Mouse (Mus musculus) hindbrain, embryonic 11.5 days (tissue): ENCODE data around the gene Mill2. TPM values are rescaled to one million over a fixed set of nuclear protein-coding genes. Genes with fewer than 3 reads are reported as not detected.

Experiments
- ATAC-seq: fragments of 200-750 bp; cut with Nextera tagmentation; 2 replicates; pipeline ENCODE4 v1.8.0; 2017; ENCODE audit warnings: mild to moderate bottlenecking, moderate TSS enrichment, moderate library complexity; ENCODE audit not compliant: low FRiP score
- DNase-seq: peaks from one replicate; pipeline ENCODE4 v3.0.0-alpha.2; 2015; ENCODE audit warnings: low spot score
- H3K27ac ChIP-seq: fragments of 300-500 bp; sonication (generic); 2 replicates; pipeline ENCODE4 v1.5.1; 2014; ENCODE audit warnings: mild to moderate bottlenecking, low read depth, low read length
- H3K27me3 ChIP-seq: fragments of 300-500 bp; sonication (generic); 2 replicates; pipeline ENCODE4 v1.6.1; 2014; ENCODE audit warnings: mild to moderate bottlenecking, low read length, moderate library complexity, mixed read lengths; ENCODE audit not compliant: control insufficient read depth, insufficient read depth
- H3K36me3 ChIP-seq: fragments of 300-500 bp; sonication (generic); 2 replicates; pipeline ENCODE4 v1.6.1; 2014; ENCODE audit warnings: mild to moderate bottlenecking, low read length, moderate library complexity, mixed read lengths; ENCODE audit not compliant: control insufficient read depth, insufficient read depth
- H3K4me1 ChIP-seq: fragments of 300-500 bp; sonication (generic); replicated peaks from 2 replicates; pipeline ENCODE4 v1.6.1; 2014; ENCODE audit warnings: low read length, mixed read lengths; ENCODE audit not compliant: control insufficient read depth, insufficient read depth
- H3K4me2 ChIP-seq: fragments of 300-500 bp; sonication (generic); replicated peaks from 2 replicates; pipeline ENCODE4 v1.6.1; 2014; ENCODE audit warnings: mild to moderate bottlenecking, low read depth, low read length
- H3K4me3 ChIP-seq: fragments of 300-500 bp; sonication (generic); 2 replicates; pipeline ENCODE4 v1.5.1; 2014; ENCODE audit warnings: low read depth, low read length
- H3K9ac ChIP-seq: fragments of 300-500 bp; sonication (generic); 2 replicates; pipeline ENCODE4 v1.6.1; 2014; ENCODE audit warnings: low read depth, low read length
- H3K9me3 ChIP-seq: fragments of 300-500 bp; sonication (generic); 2 replicates; pipeline ENCODE4 v1.6.1; 2016; ENCODE audit warnings: low read length; ENCODE audit not compliant: control insufficient read depth
- WGBS: fragments of 180-500 bp; shearing (Covaris S2); extraction: QIAGEN DNeasy Blood & Tissue Kit; methylation state at CpG from one replicate; pipeline ENCODE4 v1.1.7; 2014; 5-methylcytosine and 5-hydroxymethylcytosine counted together
- polyA plus RNA-seq: library from polyadenylated mRNA; unstranded; fragments of >200 nt; fragmentation: Nextera tagmentation; extraction: Ambion mirVana; gene quantifications from 2 replicates; pipeline ENCODE4 v1.2.1, GENCODE M21; 2014

Mill2 gene
- polyA plus RNA-seq, 1 experiment from 2014 or later: 0.48 TPM

- H3K4me1 ChIP-seq: 0 out of 2 replicates have a peak, but pooled peaks cover 5% of the 10 kb centered on the region
- no peak overlapping the region for H3K4me2 ChIP-seq
- no peaks in the 10 kb centered on the region for H3K27me3 ChIP-seq
- H3K27ac ChIP-seq: no peak overlapping the region
- no peak overlapping the region for H3K9ac ChIP-seq
- H3K36me3 ChIP-seq: no peaks in the 10 kb centered on the region
- no peak overlapping the region for H3K4me3 ChIP-seq
- no peaks in the 10 kb centered on the region for H3K9me3 ChIP-seq
- no peak for ATAC-seq
- no peak for DNase-seq
- 86% methylated on average over 3 of the region's 3 CpGs for WGBS
These were observed 65.2 kb downstream of the Mill2 start for GRCm38 (mm10) chr7:18904971-18905370.

GRCm38 (mm10) chr7:18909797-18910196 is 70.0 kb downstream of the Mill2 start:
- peak; percentile 28 for ATAC-seq

GRCm38 (mm10) chr7:18910241-18910831 is 70.6 kb downstream of the Mill2 start, which contains the start of gene Ccdc61:
Gene Ccdc61, minus strand, starts transcription at chr7:18910415.
- Histone ChIP-seq H3K27ac (0 out of 2 replicates have a peak within 1 kb of the TSS, but pooled peaks have one; percentile 7), H3K4me3 (peak within 1 kb of the TSS; percentile 82), H3K4me2 (peak within 1 kb of the TSS; percentile 60), H3K9me3 (no peaks in the 10 kb centered on the region), H3K9ac (peak within 1 kb of the TSS; percentile 59), H3K4me1 (0 out of 2 replicates have a peak, but pooled peaks cover 5% of the 10 kb centered on the region), H3K36me3 (no peaks in the 10 kb centered on the region), H3K27me3 (no peaks in the 10 kb centered on the region)
- peak; percentile 99 for ATAC-seq
- WGBS: 0% methylated on average over 33 of the region's 33 CpGs
- peak; percentile 97 for DNase-seq

More at GRCm38 (mm10) chr7:18909797-18910196, 70.0 kb downstream of the Mill2 start:
- no peak for DNase-seq
- H3K27me3 ChIP-seq: no peaks in the 10 kb centered on the region
- H3K27ac ChIP-seq: no peak overlapping the region
- H3K4me1 ChIP-seq: 0 out of 2 replicates have a peak, but pooled peaks cover 5% of the 10 kb centered on the region
- WGBS: 10% methylated on average over 17 of the region's 17 CpGs
- H3K4me3 ChIP-seq: peak overlapping the region; percentile 82
- no peaks in the 10 kb centered on the region for H3K36me3 ChIP-seq
- peak overlapping the region; percentile 60 for H3K4me2 ChIP-seq
- peak overlapping the region; percentile 59 for H3K9ac ChIP-seq
- H3K9me3 ChIP-seq: no peaks in the 10 kb centered on the region

Other genes with a start within 250 kb of the Mill2 start
- gene Psg23, start 223.5 kb upstream of the Mill2 start, polyA plus RNA-seq: not detected in 2 replicates
- gene Psg21, start 183.2 kb upstream of the Mill2 start, polyA plus RNA-seq: not detected in 2 replicates
- gene Psg20, start 153.8 kb upstream of the Mill2 start, polyA plus RNA-seq: not detected in 2 replicates
- gene Psg22, start 121.9 kb upstream of the Mill2 start, polyA plus RNA-seq: not detected in 2 replicates
- not detected in 2 replicates for gene Psg19, start 41.4 kb upstream of the Mill2 start, polyA plus RNA-seq
- gene Psg17, start 18.4 kb upstream of the Mill2 start, polyA plus RNA-seq: not detected in 2 replicates
- gene Pglyrp1, start 31.4 kb downstream of the Mill2 start, polyA plus RNA-seq: 2.8 and 2.9 TPM in 2 replicates
- gene Ccdc61, start 70.4 kb downstream of the Mill2 start, polyA plus RNA-seq: 22.9 and 27.3 TPM in 2 replicates
- gene Nova2, start 85.9 kb downstream of the Mill2 start, polyA plus RNA-seq: 12.7 and 18.0 TPM in 2 replicates
- 0.46 TPM in 1 of 2 replicates, not detected in the other for gene Nanos2, start 147.4 kb downstream of the Mill2 start, polyA plus RNA-seq
- gene Mypop, start 151.3 kb downstream of the Mill2 start, polyA plus RNA-seq: 4.6 TPM in 2 replicates
- gene Irf2bp1, start 164.1 kb downstream of the Mill2 start, polyA plus RNA-seq: 25.2 and 26.0 TPM in 2 replicates
- not detected in 2 replicates for gene Foxa3, start 183.6 kb downstream of the Mill2 start, polyA plus RNA-seq
- gene Sympk, start 184.4 kb downstream of the Mill2 start, polyA plus RNA-seq: 29.4 and 30.5 TPM in 2 replicates
- not detected in 2 replicates for gene Rsph6a, start 214.7 kb downstream of the Mill2 start, polyA plus RNA-seq
- 18.3 and 20.2 TPM in 2 replicates for gene Dmwd, start 236.3 kb downstream of the Mill2 start, polyA plus RNA-seq
- gene Dmpk, start 243.9 kb downstream of the Mill2 start, polyA plus RNA-seq: 10.3 and 12.2 TPM in 2 replicates